Mouse (Mus musculus): ENCODE measurements around the gene Gng12. TPM values are rescaled to one million over a fixed set of nuclear protein-coding genes. Genes with fewer than 3 reads are reported as not detected.

Gene Gng12
- polyA plus RNA-seq, 1 experiment from 2014 or later: 26.4 TPM

GRCm38 (mm10) chr6:66942826-66943225, 46.6 kb downstream of the Gng12 start:
- Histone ChIP-seq H3K27ac (no peak overlapping the region), H3K9ac (no peak overlapping the region), H3K9me3 (replicated peaks) (no peaks in the 10 kb centered on the region), H3K36me3 (no peaks in the 10 kb centered on the region), H3K27me3 (no peaks in the 10 kb centered on the region), H3K4me3 (replicated peaks) (no peak overlapping the region), H3K4me2 (no peak overlapping the region), H3K4me1 (replicated peaks) (peaks cover 34% of the 10 kb centered on the region)
- ATAC-seq (ENCODE audit: low read depth) (no peak), DNase-seq (no peak)
- WGBS (ENCODE audit: insufficient replicate concordance): 57% methylated on average over 4 of the region's 4 CpGs

DNA sequence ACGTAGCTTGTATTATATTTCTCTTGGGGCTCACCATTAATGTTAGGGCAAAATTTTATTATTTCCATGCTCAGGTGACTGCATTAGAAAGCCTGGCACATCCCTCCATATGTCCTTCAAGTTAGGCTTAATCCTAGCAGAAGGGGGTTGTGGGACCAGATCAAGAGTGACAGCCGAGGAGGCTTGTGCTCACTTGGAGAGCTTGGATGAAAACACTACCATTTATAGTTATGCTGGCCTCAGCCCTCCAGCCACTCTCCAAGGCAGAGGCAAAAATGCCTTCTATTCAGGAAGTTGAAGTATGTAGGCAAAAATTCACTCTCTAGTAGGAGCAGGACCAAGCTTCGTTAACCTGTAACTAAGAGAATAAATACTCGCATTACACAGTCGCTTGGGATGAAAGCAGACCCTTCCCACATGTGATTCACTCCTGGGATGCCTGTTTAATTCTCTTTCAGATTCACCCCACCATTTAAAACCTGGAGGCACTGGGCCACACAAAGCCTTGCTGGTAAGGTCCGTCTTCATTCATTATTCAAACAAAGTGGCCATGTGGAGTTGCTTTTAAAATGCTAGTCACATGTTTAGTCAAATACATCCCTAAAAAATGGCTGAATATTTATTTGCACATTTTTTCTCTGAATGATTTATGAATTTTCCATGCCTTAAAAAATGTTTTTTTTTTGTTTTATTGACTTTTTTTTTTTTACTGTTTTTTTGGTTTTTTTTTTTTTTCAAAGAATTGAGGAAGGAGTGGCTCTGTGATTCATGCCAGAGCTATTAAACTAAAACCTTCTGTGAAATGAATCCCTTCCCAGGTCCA, 47.4 kb downstream of the Gng12 start:
- H3K9me3 ChIP-seq (replicated peaks): no peaks in the 10 kb centered on the region
- no peak overlapping the region for H3K4me2 ChIP-seq
- no peak overlapping the region for H3K4me3 ChIP-seq (replicated peaks)
- WGBS (ENCODE audit: insufficient replicate concordance): 64% methylated on average over 6 of the region's 6 CpGs
- H3K4me1 ChIP-seq (replicated peaks): peaks cover 42% of the 10 kb centered on the region
- no peaks in the 10 kb centered on the region for H3K36me3 ChIP-seq
- ATAC-seq (ENCODE audit: low read depth): no peak
- no peak overlapping the region for H3K27ac ChIP-seq
- no peak overlapping the region for H3K9ac ChIP-seq
- H3K27me3 ChIP-seq: no peaks in the 10 kb centered on the region
- no peak for DNase-seq

DNA sequence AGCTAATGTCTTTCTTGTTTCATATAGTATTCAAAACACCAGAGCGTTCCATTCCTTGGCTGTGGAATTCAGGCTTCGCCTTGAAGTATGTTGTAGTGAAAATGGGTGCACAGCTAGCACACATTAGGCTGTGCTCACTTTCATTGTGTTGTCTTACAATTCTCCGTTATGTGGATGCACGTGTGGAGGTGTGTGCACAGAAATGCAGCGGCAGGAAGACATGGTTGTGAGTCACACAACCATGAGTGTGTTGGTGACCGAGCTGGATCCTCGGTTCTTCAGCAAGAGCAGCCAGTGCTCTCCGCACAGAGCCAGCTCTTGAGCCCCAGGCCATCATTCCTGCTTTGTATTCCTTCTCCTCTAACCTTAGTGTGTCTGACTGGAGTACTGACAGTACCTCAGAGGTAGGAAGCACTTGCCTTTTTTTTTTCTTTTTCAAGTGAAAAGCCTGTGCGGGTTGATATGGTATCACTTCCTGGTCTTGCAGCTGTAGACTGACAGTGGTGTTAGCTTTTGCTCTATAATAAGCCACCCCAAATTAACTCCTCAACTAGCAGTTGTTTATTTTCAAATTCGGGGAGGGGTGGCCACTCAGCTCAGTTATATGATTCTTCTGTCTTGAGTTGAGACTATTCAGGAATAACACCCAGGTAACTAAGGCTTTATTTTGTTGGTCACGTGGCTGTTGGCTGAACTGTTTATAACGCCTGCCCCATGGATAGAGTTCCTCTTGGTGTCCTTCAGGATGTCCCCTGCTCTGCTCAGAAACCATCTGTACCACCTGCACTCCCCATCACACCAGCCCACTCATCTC, 48.2 kb downstream of the Gng12 start:
- 52% methylated on average over 12 of the region's 12 CpGs for WGBS (ENCODE audit: insufficient replicate concordance)

DNA sequence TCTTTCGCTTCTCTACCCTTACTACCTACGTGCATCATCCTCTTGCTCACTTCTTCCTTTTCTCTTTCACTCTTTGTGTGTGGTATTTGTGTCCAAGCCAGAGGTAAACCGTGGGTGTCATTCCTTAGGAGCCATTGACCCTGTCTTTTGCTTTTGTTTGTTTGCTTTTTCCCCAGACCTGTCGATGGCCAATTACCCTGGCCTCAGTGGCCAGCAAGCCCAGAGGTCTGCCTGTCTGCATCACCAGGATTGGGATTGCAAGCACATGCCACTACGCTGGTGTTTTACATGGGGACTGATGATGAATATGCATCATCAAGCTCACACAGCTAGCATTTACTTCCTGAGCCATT, 48.8 kb downstream of the Gng12 start:
- peaks cover 51% of the 10 kb centered on the region for H3K4me1 ChIP-seq (replicated peaks)
- no peak overlapping the region for H3K9ac ChIP-seq
- no peak overlapping the region for H3K4me3 ChIP-seq (replicated peaks)
- ATAC-seq (ENCODE audit: low read depth) (no peak), DNase-seq (no peak)
- H3K9me3 ChIP-seq (replicated peaks): no peaks in the 10 kb centered on the region
- H3K36me3 ChIP-seq: no peaks in the 10 kb centered on the region
- WGBS (ENCODE audit: insufficient replicate concordance): 50% methylated on average over 5 of the region's 5 CpGs
- H3K27ac ChIP-seq: no peak overlapping the region
- H3K27me3 ChIP-seq: no peaks in the 10 kb centered on the region
- H3K4me2 ChIP-seq: no peak overlapping the region

More for the DNA sequence above, 48.2 kb downstream of the Gng12 start:
- Histone ChIP-seq H3K4me3 (replicated peaks) (no peak overlapping the region), H3K4me1 (replicated peaks) (peaks cover 48% of the 10 kb centered on the region), H3K27me3 (no peaks in the 10 kb centered on the region), H3K27ac (no peak overlapping the region), H3K9ac (no peak overlapping the region), H3K36me3 (no peaks in the 10 kb centered on the region), H3K4me2 (no peak overlapping the region), H3K9me3 (replicated peaks) (no peaks in the 10 kb centered on the region)
- DNase-seq: no peak
- ATAC-seq (ENCODE audit: low read depth): 0 out of 2 replicates have a peak, but pooled peaks have one; percentile 27

- H3K4me1 ChIP-seq (replicated peaks): peaks cover 47% of the 10 kb centered on the region
- WGBS (ENCODE audit: insufficient replicate concordance): 78% methylated on average over 3 of the region's 3 CpGs
- ATAC-seq (ENCODE audit: low read depth) (no peak), DNase-seq (no peak)
- no peaks in the 10 kb centered on the region for H3K27me3 ChIP-seq
- no peak overlapping the region for H3K27ac ChIP-seq
- no peaks in the 10 kb centered on the region for H3K36me3 ChIP-seq
- no peak overlapping the region for H3K4me2 ChIP-seq
- H3K9ac ChIP-seq: no peak overlapping the region
- H3K4me3 ChIP-seq (replicated peaks): no peak overlapping the region
- no peaks in the 10 kb centered on the region for H3K9me3 ChIP-seq (replicated peaks)
Measured at GRCm38 (mm10) chr6:66948111-66948510, 51.9 kb downstream of the Gng12 start.

DNA sequence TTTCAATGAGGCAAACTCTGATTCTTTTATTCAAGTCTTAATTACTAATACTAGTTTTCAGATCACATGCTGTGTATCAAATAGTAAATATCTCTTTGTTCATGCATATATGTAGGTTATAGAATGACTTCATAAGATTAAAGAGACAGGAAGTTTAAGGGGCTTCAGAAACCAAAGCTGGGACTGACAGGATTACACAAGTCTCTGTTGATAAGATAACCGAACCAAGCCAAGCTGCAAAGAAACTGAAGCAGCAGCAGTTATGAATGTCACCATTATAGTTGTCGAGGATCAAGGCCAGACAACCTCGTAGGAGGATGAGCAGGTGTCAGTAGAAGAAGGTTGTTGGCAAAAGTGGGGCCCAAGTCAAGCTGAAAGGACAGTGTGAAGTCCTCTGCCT, 52.7 kb downstream of the Gng12 start:
- 15% methylated on average over 3 of the region's 3 CpGs for WGBS (ENCODE audit: insufficient replicate concordance)
- ATAC-seq (ENCODE audit: low read depth): no peak

DNA sequence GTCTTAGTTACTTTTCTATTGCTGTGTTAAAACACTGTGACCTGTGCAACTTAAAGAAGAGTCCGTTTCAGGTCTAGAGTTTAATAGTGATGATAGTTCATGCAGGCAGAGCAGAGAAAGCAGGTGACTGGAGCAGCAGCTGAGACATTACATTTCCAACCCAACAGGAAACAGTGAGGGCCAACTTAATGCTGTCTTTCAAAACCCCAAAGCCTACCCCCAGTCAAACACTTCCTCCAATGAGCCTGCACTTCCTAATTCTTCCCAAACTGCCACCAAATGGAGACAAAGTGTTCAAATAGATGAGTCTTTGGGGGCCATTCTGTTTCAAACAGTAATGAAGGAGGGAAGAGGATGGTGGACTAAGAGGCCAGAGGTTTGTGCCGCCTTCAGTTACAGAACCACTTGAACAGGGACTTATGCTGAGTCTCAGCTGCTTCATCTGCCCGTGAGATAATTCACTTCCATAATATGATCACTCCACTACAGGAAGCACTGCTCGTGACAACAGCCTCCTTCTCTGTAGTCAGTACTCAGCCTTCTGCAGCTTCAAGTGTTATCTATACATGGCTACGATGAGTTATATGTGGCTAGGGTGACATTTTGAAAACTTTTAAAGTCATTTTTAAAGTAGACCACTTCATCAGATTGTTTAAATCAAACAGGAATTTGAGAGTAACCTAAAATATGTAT, 55.7 kb downstream of the Gng12 start:
- Histone ChIP-seq H3K9me3 (replicated peaks) (no peaks in the 10 kb centered on the region), H3K27me3 (no peaks in the 10 kb centered on the region), H3K36me3 (no peaks in the 10 kb centered on the region), H3K4me1 (replicated peaks) (peaks cover 45% of the 10 kb centered on the region), H3K9ac (no peak overlapping the region), H3K27ac (no peak overlapping the region), H3K4me3 (replicated peaks) (no peak overlapping the region), H3K4me2 (no peak overlapping the region)
- WGBS (ENCODE audit: insufficient replicate concordance): 28% methylated on average over 5 of the region's 5 CpGs
- DNase-seq (no peak), ATAC-seq (ENCODE audit: low read depth) (no peak)

More for the DNA sequence above, 52.7 kb downstream of the Gng12 start:
- no peak overlapping the region for H3K4me2 ChIP-seq
- H3K9me3 ChIP-seq (replicated peaks): no peaks in the 10 kb centered on the region
- H3K9ac ChIP-seq: no peak overlapping the region
- DNase-seq: no peak
- no peak overlapping the region for H3K4me3 ChIP-seq (replicated peaks)
- no peaks in the 10 kb centered on the region for H3K36me3 ChIP-seq
- H3K27ac ChIP-seq: no peak overlapping the region
- H3K27me3 ChIP-seq: no peaks in the 10 kb centered on the region
- peaks cover 49% of the 10 kb centered on the region for H3K4me1 ChIP-seq (replicated peaks)

GRCm38 (mm10) chr6:66953951-66954519, 57.8 kb downstream of the Gng12 start:
- peak overlapping the region; percentile 67 for H3K27ac ChIP-seq
- H3K36me3 ChIP-seq: no peaks in the 10 kb centered on the region
- no peaks in the 10 kb centered on the region for H3K9me3 ChIP-seq (replicated peaks)
- ATAC-seq (ENCODE audit: low read depth) (peak; percentile 80), DNase-seq (no peak)
- peak overlapping the region; percentile 23; the same call in 1 of the 2 replicates for H3K4me2 ChIP-seq
- H3K4me1 ChIP-seq (replicated peaks): peaks cover 33% of the 10 kb centered on the region
- no peaks in the 10 kb centered on the region for H3K27me3 ChIP-seq
- 24% methylated on average over 11 of the region's 11 CpGs for WGBS (ENCODE audit: insufficient replicate concordance)
- 0 out of 2 replicates have a peak overlapping the region, but pooled peaks have one; percentile 22 for H3K9ac ChIP-seq
- no peak overlapping the region for H3K4me3 ChIP-seq (replicated peaks)

DNA sequence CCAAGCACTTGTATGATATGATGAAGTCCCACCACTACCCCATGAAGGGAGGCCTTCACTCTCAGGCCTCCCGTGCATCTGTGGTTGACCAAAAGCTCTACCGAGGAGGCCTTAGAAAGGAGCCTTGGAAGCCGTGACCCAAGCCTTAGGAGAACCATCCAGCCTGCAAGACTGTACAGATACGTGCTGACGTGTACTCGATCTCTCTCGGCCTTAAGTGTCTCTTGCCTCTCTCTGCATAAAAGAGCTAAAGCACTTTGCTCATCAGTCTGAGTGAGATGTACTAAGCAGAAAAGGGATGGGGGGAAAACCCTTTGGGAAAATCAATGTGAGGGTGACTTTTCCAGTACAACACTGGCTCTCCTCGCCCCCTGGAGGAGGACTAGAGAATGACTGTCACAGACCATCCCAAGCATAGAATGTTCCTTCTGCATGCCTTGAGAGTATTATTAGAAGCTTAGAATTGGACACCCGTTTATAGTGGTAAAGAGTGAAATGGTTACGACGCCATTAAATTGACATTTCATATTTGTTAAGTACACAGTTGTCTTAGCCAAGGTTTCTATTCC, 59.0 kb downstream of the Gng12 start:
- Histone ChIP-seq H3K4me2 (no peak overlapping the region), H3K9me3 (replicated peaks) (no peaks in the 10 kb centered on the region), H3K27me3 (no peaks in the 10 kb centered on the region), H3K4me3 (replicated peaks) (no peak overlapping the region), H3K4me1 (replicated peaks) (peaks cover 30% of the 10 kb centered on the region), H3K27ac (no peak overlapping the region), H3K36me3 (no peaks in the 10 kb centered on the region), H3K9ac (no peak overlapping the region)
- ATAC-seq (ENCODE audit: low read depth) (no peak), DNase-seq (no peak)
- 64% methylated on average over 11 of the region's 11 CpGs for WGBS (ENCODE audit: insufficient replicate concordance)

- DNase-seq: no peak
- no peaks in the 10 kb centered on the region for H3K36me3 ChIP-seq
- no peak overlapping the region for H3K27ac ChIP-seq
- no peak overlapping the region for H3K4me2 ChIP-seq
- no peak overlapping the region for H3K4me3 ChIP-seq (replicated peaks)
- H3K4me1 ChIP-seq (replicated peaks): peaks cover 31% of the 10 kb centered on the region
- H3K9ac ChIP-seq: no peak overlapping the region
- no peak for ATAC-seq (ENCODE audit: low read depth)
- H3K27me3 ChIP-seq: no peaks in the 10 kb centered on the region
- no peaks in the 10 kb centered on the region for H3K9me3 ChIP-seq (replicated peaks)
- 76% methylated on average over 5 of the region's 5 CpGs for WGBS (ENCODE audit: insufficient replicate concordance)
Measured at GRCm38 (mm10) chr6:66958466-66959235, 62.5 kb downstream of the Gng12 start.

Measured in liver, embryonic 13.5 days (tissue).